Mouse (Mus musculus): ENCODE data around the gene Rtl8b. TPM values are rescaled to one million over a fixed set of nuclear protein-coding genes. Genes with fewer than 3 reads are reported as not detected.

Rtl8b gene
- polyA plus RNA-seq (2012; rRNA removed), result 48.7 and 58.0 TPM in 2 replicates

GRCm38 (mm10) chrX:53670294-53670693 lies at the start of gene Rtl8b:
Gene Rtl8b, minus strand, starts transcription at chrX:53670408.

GRCm38 (mm10) chrX:53642980-53643961 lies 26.9 kb downstream of the Rtl8b start, which contains the start of gene Rtl8a:
Gene Rtl8a, minus strand, starts transcription at chrX:53643682.

Other genes starting within 250 kb of the Rtl8b start
- gene Etd, start 235.5 kb downstream of the Rtl8b start, polyA plus RNA-seq (2012; rRNA removed), result not detected in 2 replicates
- gene Rtl8c, start 62.4 kb downstream of the Rtl8b start, polyA plus RNA-seq (2012; rRNA removed), result 3.9 and 6.5 TPM in 2 replicates
- not detected in 2 replicates for gene Gm14597, start 61.4 kb downstream of the Rtl8b start, polyA plus RNA-seq (2012; rRNA removed)
- gene Rtl8a, start 26.7 kb downstream of the Rtl8b start, polyA plus RNA-seq (2012; rRNA removed), result 70.0 and 71.2 TPM in 2 replicates
- not detected in 2 replicates for gene 4930502E18Rik, start 54.4 kb upstream of the Rtl8b start, polyA plus RNA-seq (2012; rRNA removed)
- not detected in 2 replicates for gene 1700013H16Rik, start 87.4 kb upstream of the Rtl8b start, polyA plus RNA-seq (2012; rRNA removed)
- not detected in 2 replicates for gene Zfp36l3, start 106.0 kb upstream of the Rtl8b start, polyA plus RNA-seq (2012; rRNA removed)
- 0.04 TPM in 1 of 2 replicates, not detected in the other for gene Xlr, start 127.3 kb upstream of the Rtl8b start, polyA plus RNA-seq (2012; rRNA removed)